Mouse (Mus musculus) liver, embryonic 14.5 days (tissue): ENCODE data around the gene Dnah11. TPM values are rescaled to one million over a fixed set of nuclear protein-coding genes. Genes with fewer than 3 reads are reported as not detected.

ENCODE experiments used
- ATAC-seq: fragments of 200-750 bp; cut with Nextera tagmentation; 2 replicates; pipeline ENCODE4 v1.8.0; 2017; ENCODE audit warnings: moderate number of reproducible peaks, mild to moderate bottlenecking, moderate library complexity; ENCODE audit not compliant: insufficient read depth
- DNase-seq, 3 experiments: peaks; one replicate each; pipeline ENCODE4 v3.0.0-alpha.2; 2012 to 2013; ENCODE audit warnings: low read depth in 3 of 3, low spot score in 3 of 3
- H3K27ac ChIP-seq: fragments of 300-500 bp; sonication (generic); 2 replicates; pipeline ENCODE4 v1.5.1; 2014; ENCODE audit warnings: moderate library complexity, mild to moderate bottlenecking, control low read depth, inconsistent platforms
- H3K27me3 ChIP-seq: fragments of 300-500 bp; sonication (generic); 2 replicates; pipeline ENCODE4 v1.6.1; 2014; ENCODE audit warnings: mild to moderate bottlenecking, low read length, moderate library complexity; ENCODE audit not compliant: control insufficient read depth, insufficient read depth
- H3K36me3 ChIP-seq: fragments of 300-500 bp; sonication (generic); replicated peaks from 2 replicates; pipeline ENCODE4 v1.6.1; 2014; ENCODE audit warnings: low read depth; ENCODE audit not compliant: control insufficient read depth, insufficient read depth
- H3K4me1 ChIP-seq, 2 experiments: fragments of 200-500 bp in 1 of 2; fragments of 300-500 bp in 1 of 2; sonication (generic) in 1 of 2; replicated peaks; 2 replicates each; pipeline ENCODE4 v1.6.1; 2012 to 2014; ENCODE audit warnings: antibody characterized with exemption in 1 of 2, inconsistent platforms in 1 of 2, low read length in 1 of 2; ENCODE audit not compliant: control insufficient read depth in 2 of 2, insufficient read depth in 2 of 2
- H3K4me2 ChIP-seq: fragments of 300-500 bp; sonication (generic); 2 replicates; pipeline ENCODE4 v1.6.1; 2014; ENCODE audit warnings: low read depth, mild to moderate bottlenecking, control low read depth, moderate library complexity
- H3K4me3 ChIP-seq, 2 experiments: fragments of 200-500 bp in 1 of 2; fragments of 300-500 bp in 1 of 2; sonication (generic) in 1 of 2; 2 replicates each; pipeline ENCODE4 v1.5.1; 2012 to 2014; ENCODE audit warnings: low read depth in 2 of 2, low read length in 2 of 2, mild to moderate bottlenecking in 2 of 2, control low read depth in 1 of 2, inconsistent platforms in 1 of 2, moderate library complexity in 1 of 2; ENCODE audit not compliant: insufficient read depth in 1 of 2
- H3K9ac ChIP-seq: fragments of 300-500 bp; sonication (generic); replicated peaks from 2 replicates; pipeline ENCODE4 v1.6.1; 2014; ENCODE audit warnings: mild to moderate bottlenecking, control low read depth, moderate library complexity
- H3K9me3 ChIP-seq: fragments of 300-500 bp; sonication (generic); 2 replicates; pipeline ENCODE4 v1.6.1; 2016; ENCODE audit warnings: low read length, mixed read lengths; ENCODE audit not compliant: control insufficient read depth
- CTCF ChIP-seq: IDR thresholded peaks from 2 replicates; pipeline ENCODE4 v1.5.1; 2016; ENCODE audit warnings: antibody characterized with exemption, low read depth, control low read depth
- EP300 ChIP-seq: IDR thresholded peaks from 2 replicates; pipeline ENCODE4 v1.6.1; 2016; ENCODE audit warnings: antibody characterized with exemption, low read depth
- WGBS: fragments of 180-500 bp; shearing (Covaris S2); extraction: QIAGEN DNeasy Blood & Tissue Kit; methylation state at CpG from one replicate; pipeline ENCODE4 v1.1.7; 2014; ENCODE audit not compliant: insufficient replicate concordance; 5-methylcytosine and 5-hydroxymethylcytosine counted together
- polyA plus RNA-seq, 2 experiments: library from polyadenylated mRNA; depleted of rRNA in 1 of 2; stranded (reverse) in 1 of 2; unstranded in 1 of 2; fragments of >200 nt; fragmentation: Nextera tagmentation in 1 of 2; extraction: Ambion mirVana in 1 of 2; gene quantifications; 2 replicates each; pipeline versions ENCODE4 v1.2.1 to v1.2.3; 2012 to 2014

The Dnah11 gene
- polyA plus RNA-seq, 2 experiments, result 0.06 to 0.26 TPM

DNA sequence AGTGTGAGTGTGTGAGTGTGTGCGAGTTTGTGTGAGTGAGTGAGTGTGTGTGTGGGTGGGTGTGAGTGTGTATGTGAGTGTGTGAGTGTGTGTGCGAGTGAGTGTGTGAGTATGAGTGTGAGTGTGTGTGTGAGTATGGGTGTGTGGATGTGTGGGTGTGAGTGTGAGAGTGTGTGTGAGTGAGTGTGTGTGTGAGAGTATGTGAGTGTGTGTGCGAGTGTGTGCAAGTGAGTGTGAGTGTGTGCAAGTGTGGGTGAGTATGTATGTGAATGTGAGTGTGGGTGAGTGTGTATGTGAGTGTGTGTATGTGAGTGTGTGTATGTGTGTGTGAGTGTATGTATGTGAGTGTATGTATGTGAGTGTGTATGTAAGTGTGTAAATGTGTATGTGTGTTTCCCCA lies 79.2 kb downstream of the Dnah11 start:
- Histone ChIP-seq H3K4me3 (no peak overlapping the region), H3K27me3 (no peaks in the 10 kb centered on the region), H3K9me3 (no peaks in the 10 kb centered on the region), H3K4me2 (no peak overlapping the region), H3K36me3 (no peaks in the 10 kb centered on the region), H3K4me1 (no peaks in the 10 kb centered on the region), H3K27ac (no peak overlapping the region), H3K9ac (no peak overlapping the region)
- ATAC-seq (no peak), DNase-seq (no peak)
- 71% methylated on average over 3 of the region's 3 CpGs for WGBS
- TF ChIP-seq CTCF, result no peak
- no peak for TF ChIP-seq EP300

DNA sequence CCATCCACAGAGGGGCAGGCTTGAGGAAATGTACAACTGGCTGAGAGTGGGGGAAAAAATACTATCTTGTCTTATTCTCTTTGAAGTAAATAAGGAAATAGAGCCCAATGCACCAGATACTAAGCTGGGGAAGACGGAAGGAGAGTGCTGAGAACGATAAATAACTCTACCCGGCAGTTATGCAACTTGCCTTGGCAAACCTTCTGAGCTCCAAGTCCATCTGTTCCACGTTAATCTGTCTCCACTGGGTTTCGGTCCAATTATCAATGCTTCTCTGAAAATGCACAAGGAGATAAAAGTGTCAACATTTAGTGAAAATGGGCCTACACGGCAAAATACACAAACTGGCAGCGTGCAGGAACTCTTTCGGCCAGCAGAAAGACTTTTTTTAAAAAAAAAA lies 86.2 kb downstream of the Dnah11 start:
- Histone ChIP-seq H3K27ac (no peak overlapping the region), H3K9me3 (no peaks in the 10 kb centered on the region), H3K9ac (no peak overlapping the region), H3K36me3 (no peaks in the 10 kb centered on the region), H3K4me2 (no peak overlapping the region), H3K27me3 (no peaks in the 10 kb centered on the region), H3K4me1 (no peaks in the 10 kb centered on the region; a peak in 1 of 4 replicates), H3K4me3 (no peak overlapping the region)
- WGBS, result 49% methylated on average over 8 of the region's 8 CpGs
- DNase-seq (no peak), ATAC-seq (no peak)
- no peak for TF ChIP-seq EP300
- TF ChIP-seq CTCF, result no peak

DNA sequence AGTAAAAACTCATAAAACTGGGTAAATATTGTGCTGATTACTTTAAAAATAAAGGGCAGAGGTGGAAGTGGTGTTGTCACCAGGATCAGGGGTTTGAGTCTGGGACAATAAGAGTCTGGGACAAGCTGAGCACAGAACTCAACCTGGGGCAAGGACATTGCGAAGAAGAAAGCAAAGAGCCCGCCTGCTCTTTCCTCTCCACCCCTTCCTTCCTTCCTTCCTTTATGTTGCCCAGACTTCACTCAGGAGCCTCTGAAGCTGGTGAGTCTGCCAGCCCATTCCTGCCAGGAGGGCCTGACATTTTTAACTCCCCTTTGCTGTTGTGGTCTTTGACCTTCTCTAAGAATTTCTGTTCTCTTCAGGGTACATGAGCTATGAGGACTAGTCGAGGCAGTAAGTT lies 86.9 kb downstream of the Dnah11 start:
- H3K4me3 ChIP-seq, result no peak overlapping the region
- ATAC-seq (no peak), DNase-seq (no peak)
- H3K9me3 ChIP-seq, result no peaks in the 10 kb centered on the region
- H3K36me3 ChIP-seq, result no peaks in the 10 kb centered on the region
- no peaks in the 10 kb centered on the region for H3K27me3 ChIP-seq
- H3K9ac ChIP-seq, result no peak overlapping the region
- no peak overlapping the region for H3K27ac ChIP-seq
- WGBS, result 26% methylated on average over 3 of the region's 3 CpGs
- TF ChIP-seq EP300 (no peak), CTCF (no peak)
- H3K4me1 ChIP-seq, result no peaks in the 10 kb centered on the region; a peak in 1 of 4 replicates
- H3K4me2 ChIP-seq, result no peak overlapping the region

DNA sequence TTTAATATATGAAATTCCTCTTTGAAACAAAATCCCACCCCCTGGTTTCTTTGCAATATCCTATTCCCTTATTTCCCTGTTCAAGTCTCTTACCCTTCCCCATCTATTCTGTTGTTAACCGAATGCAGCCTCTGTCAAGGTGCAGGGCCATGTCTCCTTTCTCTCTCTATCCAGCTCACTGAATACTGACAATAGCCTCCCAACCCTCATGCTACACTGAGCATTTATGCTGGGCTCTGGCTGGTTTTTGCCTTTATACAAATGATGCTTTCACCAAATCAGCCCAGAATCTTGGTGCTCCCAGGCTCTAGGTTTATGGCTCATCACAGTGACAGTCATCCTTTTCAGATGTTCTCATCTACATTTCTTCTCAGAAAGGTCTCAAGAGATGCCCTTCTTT lies 91.1 kb downstream of the Dnah11 start:
- Histone ChIP-seq H3K9me3 (no peaks in the 10 kb centered on the region), H3K9ac (no peak overlapping the region), H3K27me3 (no peaks in the 10 kb centered on the region), H3K4me1 (no peaks in the 10 kb centered on the region; a peak in 1 of 4 replicates), H3K4me3 (no peak overlapping the region), H3K36me3 (no peaks in the 10 kb centered on the region), H3K4me2 (no peak overlapping the region), H3K27ac (no peak overlapping the region)
- no peak for ATAC-seq
- DNase-seq, result no peak
- TF ChIP-seq CTCF, result no peak
- TF ChIP-seq EP300, result no peak
- 63% methylated on average over 1 of the region's 1 CpGs for WGBS

- DNase-seq (no peak), ATAC-seq (no peak)
- Histone ChIP-seq H3K36me3 (no peaks in the 10 kb centered on the region), H3K4me2 (no peak overlapping the region), H3K4me3 (no peak overlapping the region), H3K9me3 (no peaks in the 10 kb centered on the region), H3K9ac (no peak overlapping the region), H3K27ac (no peak overlapping the region), H3K27me3 (no peaks in the 10 kb centered on the region), H3K4me1 (no peaks in the 10 kb centered on the region)
- WGBS, result 66% methylated on average over 4 of the region's 4 CpGs
- TF ChIP-seq CTCF (no peak), EP300 (no peak)
These were observed 94.3 kb downstream of the Dnah11 start for GRCm38 (mm10) chr12:118104520-118104919.
